Mouse (Mus musculus) limb, embryonic 11.5 days (tissue): Measurements from ENCODE around the gene Akna. TPM values are rescaled to one million over a fixed set of nuclear protein-coding genes. Genes with fewer than 3 reads are reported as not detected.

ENCODE experiments used
- ATAC-seq: fragments of 200-750 bp; cut with Nextera tagmentation; 2 replicates; pipeline ENCODE4 v1.8.0; 2017; ENCODE audit warnings: low read depth; ENCODE audit not compliant: insufficient number of reproducible peaks, low FRiP score, low TSS enrichment
- DNase-seq: peaks from one replicate; pipeline ENCODE4 v3.0.0-alpha.2; 2015; ENCODE audit warnings: low spot score
- H3K27ac ChIP-seq: fragments of 300-500 bp; sonication (generic); replicated peaks from 2 replicates; pipeline ENCODE4 v1.5.1; 2014; ENCODE audit warnings: low read depth, mild to moderate bottlenecking, low read length
- H3K27me3 ChIP-seq: fragments of 300-500 bp; sonication (generic); 2 replicates; pipeline ENCODE4 v1.6.1; 2014; ENCODE audit warnings: mild to moderate bottlenecking, low read length, mixed read lengths; ENCODE audit not compliant: control insufficient read depth, insufficient read depth
- H3K36me3 ChIP-seq: fragments of 300-500 bp; sonication (generic); 2 replicates; pipeline ENCODE4 v1.6.1; 2014; ENCODE audit warnings: mild to moderate bottlenecking, low read length, moderate library complexity, mixed read lengths; ENCODE audit not compliant: control insufficient read depth, insufficient read depth
- H3K4me1 ChIP-seq: fragments of 300-500 bp; sonication (generic); 2 replicates; pipeline ENCODE4 v1.6.1; 2014; ENCODE audit warnings: low read length, mixed read lengths; ENCODE audit not compliant: control insufficient read depth, insufficient read depth
- H3K4me2 ChIP-seq: fragments of 300-500 bp; sonication (generic); 2 replicates; pipeline ENCODE4 v1.6.1; 2014; ENCODE audit warnings: low read depth, mild to moderate bottlenecking, moderate library complexity; ENCODE audit not compliant: severe bottlenecking
- H3K4me3 ChIP-seq: fragments of 300-500 bp; sonication (generic); 2 replicates; pipeline ENCODE4 v1.5.1; 2014; ENCODE audit warnings: low read depth, low read length
- H3K9ac ChIP-seq: fragments of 300-500 bp; sonication (generic); 2 replicates; pipeline ENCODE4 v1.6.1; 2014; ENCODE audit warnings: mild to moderate bottlenecking, low read length
- H3K9me3 ChIP-seq: fragments of 300-500 bp; sonication (generic); 2 replicates; pipeline ENCODE4 v1.6.1; 2016; ENCODE audit warnings: low read length; ENCODE audit not compliant: control insufficient read depth
- WGBS: fragments of 180-500 bp; shearing (Covaris S2); extraction: QIAGEN DNeasy Blood & Tissue Kit; methylation state at CpG from one replicate; pipeline ENCODE4 v1.1.7; 2014; 5-methylcytosine and 5-hydroxymethylcytosine counted together
- polyA plus RNA-seq: library from polyadenylated mRNA; unstranded; fragments of >200 nt; fragmentation: Nextera tagmentation; extraction: Ambion mirVana; gene quantifications from 2 replicates; pipeline ENCODE4 v1.2.1, GENCODE M21; 2014

The Akna gene
- polyA plus RNA-seq, 1 experiment from 2014 or later, result 9.5 TPM

DNA sequence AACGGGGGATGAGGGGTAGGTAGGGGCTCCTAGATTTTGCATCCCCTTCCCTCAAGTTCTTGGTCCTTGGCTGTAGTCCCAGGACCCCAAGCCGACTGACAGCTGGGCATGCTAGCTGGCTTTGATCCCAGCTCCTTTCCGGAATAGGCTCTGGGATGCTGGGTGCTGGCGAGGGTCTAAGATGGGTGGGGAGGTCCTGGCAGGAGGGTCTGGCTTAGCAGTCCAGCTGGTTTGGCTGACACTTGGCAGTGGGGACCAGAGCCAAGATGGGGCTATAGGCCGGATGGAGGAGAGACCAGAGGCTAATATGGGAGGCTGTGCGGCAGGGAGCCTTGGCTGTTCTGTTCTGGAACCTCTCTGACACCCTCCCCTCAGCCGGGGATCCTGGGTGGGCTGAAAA lies 5.1 kb upstream of the Akna start:
- no peak for DNase-seq
- no peak for ATAC-seq
- no peak overlapping the region for H3K4me3 ChIP-seq
- no peaks in the 10 kb centered on the region for H3K27me3 ChIP-seq
- H3K4me1 ChIP-seq, result peaks cover 24% of the 10 kb centered on the region
- H3K36me3 ChIP-seq, result no peaks in the 10 kb centered on the region
- no peak overlapping the region for H3K4me2 ChIP-seq
- H3K9me3 ChIP-seq, result no peaks in the 10 kb centered on the region
- WGBS, result 70% methylated on average over 7 of the region's 7 CpGs
- no peak overlapping the region for H3K9ac ChIP-seq
- H3K27ac ChIP-seq, result no peak overlapping the region

DNA sequence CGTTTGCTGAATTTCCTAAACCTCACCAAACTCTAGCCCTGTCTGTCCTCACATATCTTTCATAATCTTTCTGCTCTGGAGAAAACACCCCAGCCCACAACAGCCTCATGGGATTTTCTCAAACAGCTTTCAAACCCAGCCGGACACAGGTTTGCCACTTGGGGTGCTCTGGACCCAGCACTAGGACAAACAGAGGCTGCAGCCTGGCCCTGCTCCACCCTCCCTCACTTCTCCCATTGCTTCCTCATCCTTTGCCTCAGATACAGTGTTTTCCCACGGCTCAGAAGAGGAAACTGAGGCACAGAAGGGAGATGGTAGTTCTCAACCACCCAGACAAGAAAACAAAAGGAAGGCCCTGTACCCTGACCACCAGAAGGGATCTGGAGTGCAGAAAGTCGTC lies 2.5 kb upstream of the Akna start:
- 58% methylated on average over 4 of the region's 4 CpGs for WGBS
- Histone ChIP-seq H3K27ac (no peak overlapping the region), H3K4me1 (peaks cover 31% of the 10 kb centered on the region), H3K4me2 (no peak overlapping the region), H3K9ac (no peak overlapping the region), H3K9me3 (no peaks in the 10 kb centered on the region), H3K36me3 (no peaks in the 10 kb centered on the region), H3K27me3 (no peaks in the 10 kb centered on the region), H3K4me3 (no peak overlapping the region)
- ATAC-seq, result no peak
- DNase-seq, result no peak

DNA sequence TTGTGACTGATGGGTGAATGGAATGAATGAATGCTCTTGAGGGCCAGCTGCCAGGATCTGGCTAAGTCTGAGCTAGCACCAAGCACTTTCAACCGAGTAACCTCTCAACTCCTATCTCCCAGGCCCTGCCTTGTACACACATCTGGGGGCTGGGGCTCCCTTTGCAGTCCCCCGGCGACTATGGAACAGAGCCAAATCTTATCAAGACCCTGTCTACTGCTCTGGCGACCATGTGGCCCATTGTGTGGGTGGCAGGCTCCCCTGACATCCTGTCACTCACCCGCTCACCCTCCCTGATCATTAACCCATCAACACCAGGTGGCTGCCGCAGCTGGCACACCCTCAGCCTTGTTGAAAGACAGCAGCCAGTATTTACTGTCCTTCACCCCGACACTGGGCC lies 1.9 kb upstream of the Akna start:
- DNase-seq (peak; percentile 28), ATAC-seq (no peak)
- no peak overlapping the region for H3K9ac ChIP-seq
- no peak overlapping the region for H3K4me2 ChIP-seq
- H3K27me3 ChIP-seq, result no peaks in the 10 kb centered on the region
- WGBS, result 31% methylated on average over 7 of the region's 7 CpGs
- no peaks in the 10 kb centered on the region for H3K36me3 ChIP-seq
- no peak overlapping the region for H3K4me3 ChIP-seq
- H3K4me1 ChIP-seq, result peaks cover 31% of the 10 kb centered on the region
- no peaks in the 10 kb centered on the region for H3K9me3 ChIP-seq
- H3K27ac ChIP-seq, result no peak overlapping the region

DNA sequence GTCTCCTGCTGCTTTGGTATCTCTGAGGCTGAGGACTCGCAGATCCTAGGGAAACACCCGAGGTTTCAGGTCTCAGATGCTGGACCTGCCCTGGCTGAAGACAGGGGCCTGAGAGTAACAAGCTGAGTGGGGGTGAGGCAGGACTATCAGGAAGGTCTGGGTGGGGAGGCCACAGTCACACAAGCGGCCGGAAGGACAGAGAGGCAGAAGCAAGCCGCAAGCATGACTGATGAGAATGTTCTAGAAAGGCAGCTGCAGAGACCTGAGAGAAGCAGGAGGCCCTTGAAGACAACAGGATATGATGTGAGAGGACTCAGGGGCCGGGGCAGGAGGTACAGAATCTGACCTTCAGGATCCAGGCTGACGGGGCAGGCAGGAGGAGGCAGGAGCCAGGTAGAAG lies 1.1 kb upstream of the Akna start:
- WGBS, result 75% methylated on average over 7 of the region's 7 CpGs
- no peak for DNase-seq
- Histone ChIP-seq H3K4me2 (no peak overlapping the region), H3K9ac (peak overlapping the region; percentile 12; the same call in 1 of the 2 replicates), H3K9me3 (no peaks in the 10 kb centered on the region), H3K4me1 (peaks cover 32% of the 10 kb centered on the region), H3K36me3 (no peaks in the 10 kb centered on the region), H3K27ac (no peak overlapping the region; the same call in 1 of the 2 replicates), H3K27me3 (no peaks in the 10 kb centered on the region), H3K4me3 (no peak overlapping the region)
- no peak for ATAC-seq

DNA sequence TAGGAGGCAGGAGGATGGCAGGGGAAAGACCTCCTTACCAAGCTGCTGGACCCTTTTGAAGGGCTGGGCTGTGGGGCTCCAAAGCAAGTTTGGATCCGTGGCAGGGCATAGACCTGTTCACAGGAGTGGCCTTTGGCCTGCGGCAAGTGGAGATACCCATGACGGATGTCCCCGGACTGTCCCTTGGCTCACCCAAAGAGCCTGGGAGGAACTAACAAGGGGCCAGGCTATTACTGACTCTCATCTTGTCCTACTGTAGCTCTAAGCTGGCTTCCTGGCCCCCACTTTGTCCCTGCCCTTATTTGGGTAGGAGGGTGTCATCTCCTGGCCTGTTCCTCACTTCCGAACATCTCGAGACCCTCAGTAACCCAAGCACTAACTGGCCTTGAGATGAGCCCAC lies 596 bp downstream of the Akna start:
- 0 out of 2 replicates have a peak, but pooled peaks cover under 1% of the 10 kb centered on the region for H3K36me3 ChIP-seq
- no peaks in the 10 kb centered on the region for H3K9me3 ChIP-seq
- H3K27ac ChIP-seq, result peak overlapping the region; percentile 86; the same call in 1 of the 2 replicates
- H3K4me2 ChIP-seq, result peak overlapping the region; percentile 49
- no peak for DNase-seq
- peak overlapping the region; percentile 63 for H3K9ac ChIP-seq
- ATAC-seq, result no peak
- H3K4me3 ChIP-seq, result peak overlapping the region; percentile 27
- peaks cover 38% of the 10 kb centered on the region for H3K4me1 ChIP-seq
- WGBS, result 40% methylated on average over 6 of the region's 6 CpGs
- H3K27me3 ChIP-seq, result no peaks in the 10 kb centered on the region

DNA sequence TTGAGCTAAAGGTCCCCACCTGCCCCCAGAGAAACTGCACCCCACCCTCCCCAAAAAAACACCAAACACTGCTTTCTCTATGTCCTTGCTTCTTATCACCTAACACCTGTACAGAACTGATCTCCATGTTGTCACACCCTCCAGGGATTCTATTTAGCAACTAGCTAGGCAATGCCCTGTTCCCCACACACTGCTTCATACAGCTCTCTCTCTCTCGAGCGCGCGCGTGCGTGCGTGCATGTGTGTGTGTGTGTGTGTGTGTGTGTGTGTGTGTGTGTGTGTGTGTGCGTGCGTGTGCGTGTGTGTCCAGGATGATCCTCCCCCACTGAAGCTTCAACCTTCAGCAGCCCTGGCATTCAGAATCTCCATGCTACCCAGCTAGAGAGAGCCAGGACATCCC lies 1.1 kb downstream of the Akna start:
- no peaks in the 10 kb centered on the region for H3K9me3 ChIP-seq
- 91% methylated on average over 10 of the region's 10 CpGs for WGBS
- no peaks in the 10 kb centered on the region for H3K27me3 ChIP-seq
- H3K4me2 ChIP-seq, result peak overlapping the region; percentile 49
- 0 out of 2 replicates have a peak, but pooled peaks cover 3% of the 10 kb centered on the region for H3K36me3 ChIP-seq
- ATAC-seq (no peak), DNase-seq (no peak)
- H3K4me3 ChIP-seq, result no peak overlapping the region
- peaks cover 38% of the 10 kb centered on the region for H3K4me1 ChIP-seq
- H3K9ac ChIP-seq, result peak overlapping the region; percentile 63; the same call in 1 of the 2 replicates
- H3K27ac ChIP-seq, result no peak overlapping the region; the same call in 1 of the 2 replicates

DNA sequence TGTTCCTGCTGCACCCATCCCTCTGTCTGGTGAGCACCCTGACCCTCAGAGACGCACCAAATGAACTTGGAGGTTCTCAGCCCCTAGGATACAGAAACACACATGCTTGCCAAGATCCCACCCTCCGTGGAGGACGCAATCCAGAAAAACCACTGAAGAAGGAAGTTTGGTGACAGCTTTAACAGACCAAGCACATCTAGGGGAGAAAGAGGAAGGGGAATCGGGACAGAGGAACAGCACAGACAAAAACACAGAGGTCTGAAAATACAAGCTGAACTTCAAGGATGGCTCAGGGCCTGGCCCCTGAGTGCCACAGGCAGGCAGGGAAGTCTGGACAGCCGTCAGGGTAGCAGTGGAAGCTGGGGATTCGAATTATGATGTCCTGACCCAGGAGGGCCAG lies 1.5 kb downstream of the Akna start:
- whole genome bisulfite sequencing, result 85% methylated on average over 6 of the region's 6 CpGs
- Histone ChIP-seq H3K9me3 (no peaks in the 10 kb centered on the region), H3K9ac (no peak overlapping the region), H3K4me1 (peaks cover 38% of the 10 kb centered on the region), H3K4me3 (no peak overlapping the region), H3K27ac (no peak overlapping the region), H3K36me3 (0 out of 2 replicates have a peak, but pooled peaks cover 3% of the 10 kb centered on the region), H3K27me3 (no peaks in the 10 kb centered on the region), H3K4me2 (peak overlapping the region; percentile 12; the same call in 1 of the 2 replicates)
- DNase-seq (no peak), ATAC-seq (no peak)

DNA sequence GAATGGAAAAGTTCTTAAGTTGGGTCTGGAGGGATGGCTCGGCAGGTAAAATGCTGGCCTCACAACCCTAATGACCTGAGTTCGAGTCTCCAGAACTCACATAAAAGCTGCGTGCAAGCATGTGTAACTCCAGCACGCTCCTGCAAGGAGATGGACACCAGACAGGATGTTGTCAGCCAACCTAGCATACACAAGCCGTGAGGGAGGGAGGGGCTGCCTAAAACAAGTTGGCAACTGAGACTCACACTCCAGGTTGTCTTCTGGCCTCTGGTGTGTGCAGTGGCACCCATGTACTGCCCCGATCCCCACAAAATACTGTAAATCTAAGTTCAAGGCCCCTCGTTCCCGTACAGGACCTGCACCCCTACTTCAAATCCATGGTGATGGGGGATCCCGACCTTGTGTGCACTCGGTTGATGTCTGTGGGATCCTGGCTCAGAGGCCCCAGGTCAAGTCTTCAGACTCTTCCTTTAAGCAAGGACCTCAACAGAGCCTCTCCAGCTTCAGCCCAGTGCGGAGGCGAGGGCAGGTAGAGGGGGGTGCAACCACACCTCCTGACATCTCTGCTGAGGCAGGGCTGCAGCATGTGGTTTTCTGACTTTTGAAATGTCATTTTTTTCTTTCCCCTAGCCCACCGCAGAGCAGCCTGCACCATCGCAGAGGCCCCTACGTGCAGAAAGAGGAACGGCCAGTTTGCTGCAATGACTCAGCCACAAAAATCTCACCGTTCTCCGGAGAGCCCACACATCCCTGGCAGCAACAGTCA lies 2.4 kb downstream of the Akna start:
- DNase-seq, result no peak
- H3K9me3 ChIP-seq, result no peaks in the 10 kb centered on the region
- WGBS, result 92% methylated on average over 18 of the region's 18 CpGs
- H3K4me1 ChIP-seq, result peaks cover 38% of the 10 kb centered on the region
- no peak overlapping the region for H3K4me3 ChIP-seq
- no peak overlapping the region for H3K4me2 ChIP-seq
- no peaks in the 10 kb centered on the region for H3K27me3 ChIP-seq
- H3K27ac ChIP-seq, result no peak overlapping the region
- 0 out of 2 replicates have a peak, but pooled peaks cover 3% of the 10 kb centered on the region for H3K36me3 ChIP-seq
- H3K9ac ChIP-seq, result no peak overlapping the region
- ATAC-seq, result no peak
